Comparison of ENCODE assay signal across 17 mouse cellular contexts in the genomic region with DNA sequence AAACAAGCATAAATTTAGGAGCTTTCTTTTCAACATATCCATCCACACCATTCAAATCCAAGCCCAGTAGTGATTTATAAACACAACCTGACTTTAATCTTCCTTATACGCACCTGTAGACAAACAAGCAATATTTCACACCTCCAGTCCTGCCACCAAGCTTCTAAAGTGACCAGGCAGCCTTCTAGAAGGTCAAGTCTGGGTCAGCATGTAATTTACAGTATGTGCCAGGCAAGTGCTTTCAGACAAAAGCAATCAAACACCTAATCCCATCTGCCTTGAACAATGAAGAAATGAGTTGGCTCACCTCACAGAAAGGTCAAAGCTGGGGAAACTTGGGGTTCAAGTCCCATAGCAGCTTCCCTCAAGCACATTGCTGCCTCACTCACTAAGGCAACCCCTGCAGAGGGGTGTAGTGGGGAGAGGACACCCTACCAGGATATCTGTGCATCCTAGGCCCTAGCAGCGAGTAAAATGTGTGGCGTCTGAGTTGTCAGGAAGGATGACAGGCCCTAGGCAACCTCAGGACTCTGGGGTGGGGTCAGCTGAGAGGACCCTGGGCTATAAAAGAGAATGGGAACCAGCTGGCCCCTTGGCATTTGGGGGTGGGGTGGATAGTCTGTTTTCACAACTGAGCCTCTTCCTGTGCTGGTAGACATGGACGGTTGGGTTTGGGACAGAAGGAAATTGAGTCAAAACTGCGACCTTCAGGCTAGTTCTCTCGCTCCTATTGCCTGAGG. TPM values are rescaled to one million over a fixed set of nuclear protein-coding genes. Genes with fewer than 3 reads are reported as not detected.
DNase-seq lines count a peak whose midpoint lies in the region; ATAC-seq and TF ChIP-seq lines count a peak whose summit lies in the region.
"Had no signal": no experiment of that assay in that cellular context is flagged by ENCODE, and none has a peak within 500 bp of the region (broad histone marks: within the 10 kb centered on the region; RNA-seq: fewer than 3 reads in every experiment).

No protein-coding gene starts in this region.

- H3K27me3 ChIP-seq in intestine, postnatal 0 days (replicated peaks; ENCODE audit: control insufficient read depth, insufficient read depth, low read length): no peaks in the 10 kb centered on the region
- H3K27me3 ChIP-seq in intestine, embryonic 16.5 days (replicated peaks; ENCODE audit: control insufficient read depth, insufficient read depth, low read length): no peaks in the 10 kb centered on the region
- H3K27me3 ChIP-seq in limb, embryonic 10.5 days (ENCODE audit: low read depth, poor library complexity, severe bottlenecking): no peaks in the 10 kb centered on the region
- H3K27me3 ChIP-seq: hindbrain, embryonic 12.5 days; liver, embryonic 15.5 days; stomach, embryonic 15.5 days had no signal

- H3K4me2 ChIP-seq in intestine, postnatal 0 days (replicated peaks; ENCODE audit: low read depth): no peak overlapping the region
- no peak overlapping the region for H3K4me2 ChIP-seq in intestine, embryonic 16.5 days (ENCODE audit: low read depth, low read length)
- H3K4me2 ChIP-seq: hindbrain, embryonic 12.5 days; liver, embryonic 15.5 days; stomach, embryonic 15.5 days had no signal

- H3K4me3 ChIP-seq in intestine, postnatal 0 days (ENCODE audit: low read depth, low read length): no peak overlapping the region
- no peak overlapping the region for H3K4me3 ChIP-seq in intestine, embryonic 16.5 days (ENCODE audit: low read length)
- no peak overlapping the region for H3K4me3 ChIP-seq in limb, embryonic 10.5 days
- H3K4me3 ChIP-seq: hindbrain, embryonic 12.5 days; liver, embryonic 15.5 days; midbrain, embryonic 10.5 days; stomach, embryonic 15.5 days had no signal

- ATAC-seq in intestine, postnatal 0 days: no peak
- no peak for ATAC-seq in intestine, embryonic 16.5 days
- ATAC-seq: CD4-positive, CD25-positive, alpha-beta regulatory T cell, adult 4 months had no signal

- H3K9ac ChIP-seq in intestine, postnatal 0 days (ENCODE audit: low read depth, low read length): no peak overlapping the region
- H3K9ac ChIP-seq in intestine, embryonic 16.5 days (ENCODE audit: low read depth, low read length): no peak overlapping the region
- H3K9ac ChIP-seq: hindbrain, embryonic 12.5 days; liver, embryonic 15.5 days; stomach, embryonic 15.5 days had no signal

- no peak for TF ChIP-seq CTCF in intestine, postnatal 0 days (IDR thresholded peaks at IDR 0.05; ENCODE audit: low read depth)

- 79% methylated on average over 6 of the region's 6 CpGs for WGBS in intestine, postnatal 0 days
- 68% methylated on average over 6 of the region's 6 CpGs for WGBS in intestine, embryonic 16.5 days
- 44% methylated on average over 6 of the region's 6 CpGs for WGBS in limb, embryonic 10.5 days

- H3K9me3 ChIP-seq in intestine, postnatal 0 days (ENCODE audit: control insufficient read depth): no peaks in the 10 kb centered on the region
- H3K9me3 ChIP-seq in intestine, embryonic 16.5 days (ENCODE audit: control insufficient read depth, low read length): no peaks in the 10 kb centered on the region
- H3K9me3 ChIP-seq in limb, embryonic 10.5 days (replicated peaks): no peaks in the 10 kb centered on the region
- H3K9me3 ChIP-seq: hindbrain, embryonic 12.5 days; liver, embryonic 15.5 days; midbrain, embryonic 10.5 days; stomach, embryonic 15.5 days had no signal

- peak overlapping the region; percentile 60 for H3K27ac ChIP-seq in intestine, postnatal 0 days (ENCODE audit: low read depth, low read length)
- no peak overlapping the region for H3K27ac ChIP-seq in intestine, embryonic 16.5 days (ENCODE audit: low read length)
- H3K27ac ChIP-seq in limb, embryonic 10.5 days: peak overlapping the region; percentile 73
- H3K27ac ChIP-seq: hindbrain, embryonic 12.5 days; liver, embryonic 15.5 days; stomach, embryonic 15.5 days had no signal

- DNase-seq in ZHBTc4 (ENCODE audit: low read depth, low spot score) (peak; percentile 13), adipocyte (ENCODE audit: low spot score) (peak; percentile 6)
- no peak for DNase-seq in limb, embryonic 10.5 days (ENCODE audit: low spot score)
- no peak for DNase-seq in cerebellum, adult 9-11 months
- DNase-seq in right cerebral cortex, postnatal 25 days: no peak
- DNase-seq: adrenal gland, postnatal 10 days; cerebellum, adult 8-10 months; left cerebral cortex, postnatal 4 days; lung, postnatal 10 days; spleen, adult 18-20 months had no signal

- H3K4me1 ChIP-seq in intestine, postnatal 0 days (replicated peaks; ENCODE audit: control insufficient read depth, insufficient read depth, low read length): no peaks in the 10 kb centered on the region
- H3K4me1 ChIP-seq in intestine, embryonic 16.5 days (ENCODE audit: control insufficient read depth, insufficient read depth, low read length): no peaks in the 10 kb centered on the region
- H3K4me1 ChIP-seq in limb, embryonic 10.5 days: peaks cover 34% of the 10 kb centered on the region

- peaks cover 7% of the 10 kb centered on the region; the same call in 1 of the 2 replicates for H3K36me3 ChIP-seq in intestine, postnatal 0 days (ENCODE audit: control insufficient read depth, insufficient read depth)
- no peaks in the 10 kb centered on the region for H3K36me3 ChIP-seq in intestine, embryonic 16.5 days (ENCODE audit: control insufficient read depth, insufficient read depth, low read length)
- no peaks in the 10 kb centered on the region for H3K36me3 ChIP-seq in limb, embryonic 10.5 days
- H3K36me3 ChIP-seq: hindbrain, embryonic 12.5 days; liver, embryonic 15.5 days; midbrain, embryonic 10.5 days; stomach, embryonic 15.5 days had no signal

RNA-seq across cellular contexts. Expression of gene Cryl1, which starts 55.8 kb away (rescaled TPM):
- 153 and 173 TPM in 2 replicates for polyA plus RNA-seq in intestine, postnatal 0 days (2015; fragmentation: Nextera tagmentation; extraction: Ambion mirVana)
- 139 and 156 TPM in 2 replicates for polyA plus RNA-seq in intestine, embryonic 16.5 days (2015; fragmentation: Nextera tagmentation; extraction: Ambion mirVana)
- polyA plus RNA-seq in limb, embryonic 10.5 days (2016; fragmentation: Nextera tagmentation; extraction: Ambion mirVana): 9.3 and 12.7 TPM in 2 replicates

Comparison
In these comparisons a context has a peak if more than half of its experiments do, and no peak if none do; other contexts are left out.
1. DNase-seq: peak in ZHBTc4 (single experiment) and adipocyte (single experiment); none in limb, embryonic 10.5 days (single experiment), cerebellum, adult 9-11 months (single experiment) and right cerebral cortex, postnatal 25 days (single experiment).
2. RNA of gene Cryl1, which starts 55.8 kb away (polyA plus RNA-seq): 153 to 173 TPM in intestine, postnatal 0 days and 139 to 156 TPM in intestine, embryonic 16.5 days; 9.3 to 12.7 TPM in limb, embryonic 10.5 days; every median in the first group is over 10 times any median in the second.